Mouse (Mus musculus) lung, embryonic 14.5 days (tissue): ENCODE results near the gene Tmem184b. TPM values are rescaled to one million over a fixed set of nuclear protein-coding genes. Genes with fewer than 3 reads are reported as not detected.

Experiments
- ATAC-seq: fragments of 200-750 bp; cut with Nextera tagmentation; 2 replicates; pipeline ENCODE4 v1.8.0; 2017; ENCODE audit warnings: mild to moderate bottlenecking, moderate TSS enrichment, moderate library complexity; ENCODE audit not compliant: insufficient read depth
- DNase-seq: peaks from one replicate; pipeline ENCODE4 v3.0.0-alpha.2; 2015
- H3K27ac ChIP-seq: fragments of 300-500 bp; sonication (generic); 2 replicates; pipeline ENCODE4 v1.5.1; 2014; ENCODE audit warnings: low read depth, mild to moderate bottlenecking, moderate library complexity
- H3K27me3 ChIP-seq: fragments of 300-500 bp; sonication (generic); 2 replicates; pipeline ENCODE4 v1.6.1; 2014; ENCODE audit warnings: low read length, control low read depth; ENCODE audit not compliant: insufficient read depth
- H3K36me3 ChIP-seq: fragments of 300-500 bp; sonication (generic); 2 replicates; pipeline ENCODE4 v1.6.1; 2014; ENCODE audit warnings: control low read depth; ENCODE audit not compliant: insufficient read depth
- H3K4me1 ChIP-seq: fragments of 300-500 bp; sonication (generic); 2 replicates; pipeline ENCODE4 v1.6.1; 2014; ENCODE audit warnings: antibody characterized with exemption, control low read depth; ENCODE audit not compliant: insufficient read depth
- H3K4me2 ChIP-seq: fragments of 300-500 bp; sonication (generic); 2 replicates; pipeline ENCODE4 v1.6.1; 2014; ENCODE audit warnings: mild to moderate bottlenecking
- H3K4me3 ChIP-seq: fragments of 300-500 bp; sonication (generic); 2 replicates; pipeline ENCODE4 v1.5.1; 2014; ENCODE audit warnings: low read depth, low read length
- H3K9ac ChIP-seq: fragments of 300-500 bp; sonication (generic); 2 replicates; pipeline ENCODE4 v1.6.1; 2014
- H3K9me3 ChIP-seq: fragments of 300-500 bp; sonication (generic); 2 replicates; pipeline ENCODE4 v1.6.1; 2016; ENCODE audit warnings: low read depth, low read length, control low read depth
- CTCF ChIP-seq: IDR thresholded peaks from 2 replicates; pipeline ENCODE4 v1.5.1; 2016; ENCODE audit warnings: antibody characterized with exemption, low read depth
- whole genome bisulfite sequencing: fragments of 180-500 bp; shearing (Covaris S2); extraction: QIAGEN DNeasy Blood & Tissue Kit; methylation state at CpG from one replicate; pipeline ENCODE4 v1.1.7; 2014; 5-methylcytosine and 5-hydroxymethylcytosine counted together
- polyA plus RNA-seq: library from polyadenylated mRNA; unstranded; fragments of >200 nt; fragmentation: Nextera tagmentation; extraction: Ambion mirVana; gene quantifications from 2 replicates; pipeline ENCODE4 v1.2.1, GENCODE M21; 2014

Tmem184b gene
- polyA plus RNA-seq, 1 experiment from 2014 or later: 77.3 TPM

GRCm38 (mm10) chr15:79380468-79381444, 22.6 kb downstream of the Tmem184b start:
- 38% methylated on average over 23 of the region's 23 CpGs for WGBS
- Histone ChIP-seq H3K9me3 (no peaks in the 10 kb centered on the region), H3K9ac (no peak overlapping the region), H3K4me1 (peaks cover 6% of the 10 kb centered on the region), H3K27ac (peak overlapping the region; percentile 58; the same call in 1 of the 2 replicates), H3K4me2 (no peak overlapping the region), H3K27me3 (no peaks in the 10 kb centered on the region), H3K4me3 (no peak overlapping the region), H3K36me3 (peaks cover 28% of the 10 kb centered on the region)
- ATAC-seq (peak; percentile 57), DNase-seq (peak; percentile 91)
- peak; percentile 91 for TF ChIP-seq CTCF

GRCm38 (mm10) chr15:79379658-79380057, 23.7 kb downstream of the Tmem184b start:
- no peak for DNase-seq
- Histone ChIP-seq H3K36me3 (peaks cover 36% of the 10 kb centered on the region), H3K4me2 (no peak overlapping the region), H3K9ac (no peak overlapping the region), H3K9me3 (no peaks in the 10 kb centered on the region), H3K27me3 (no peaks in the 10 kb centered on the region), H3K4me3 (no peak overlapping the region), H3K27ac (no peak overlapping the region), H3K4me1 (peaks cover 6% of the 10 kb centered on the region)
- no peak for TF ChIP-seq CTCF
- ATAC-seq: no peak
- WGBS: 86% methylated on average over 7 of the region's 7 CpGs

GRCm38 (mm10) chr15:79378608-79379007, 24.8 kb downstream of the Tmem184b start:
- Histone ChIP-seq H3K9me3 (no peaks in the 10 kb centered on the region), H3K27ac (no peak overlapping the region), H3K4me1 (peaks cover 6% of the 10 kb centered on the region), H3K4me3 (no peak overlapping the region), H3K27me3 (no peaks in the 10 kb centered on the region), H3K4me2 (no peak overlapping the region), H3K36me3 (peaks cover 46% of the 10 kb centered on the region), H3K9ac (no peak overlapping the region)
- no peak for ATAC-seq
- 95% methylated on average over 10 of the region's 10 CpGs for WGBS
- no peak for DNase-seq
- TF ChIP-seq CTCF: no peak

- peak; percentile 46 for TF ChIP-seq CTCF
- DNase-seq (peak; percentile 71), ATAC-seq (peak; percentile 44; the same call in 1 of the 2 replicates)
- no peak overlapping the region for H3K9ac ChIP-seq
- no peak overlapping the region for H3K4me3 ChIP-seq
- H3K4me2 ChIP-seq: no peak overlapping the region
- H3K9me3 ChIP-seq: no peaks in the 10 kb centered on the region
- no peak overlapping the region for H3K27ac ChIP-seq
- peaks cover 6% of the 10 kb centered on the region for H3K4me1 ChIP-seq
- 66% methylated on average over 6 of the region's 6 CpGs for WGBS
- no peaks in the 10 kb centered on the region for H3K27me3 ChIP-seq
- H3K36me3 ChIP-seq: peaks cover 55% of the 10 kb centered on the region
Observed at GRCm38 (mm10) chr15:79377681-79378080, 25.7 kb downstream of the Tmem184b start.

GRCm38 (mm10) chr15:79374760-79375159, 28.6 kb downstream of the Tmem184b start:
- 40% methylated on average over 3 of the region's 3 CpGs for WGBS
- no peaks in the 10 kb centered on the region for H3K4me1 ChIP-seq
- peaks cover 72% of the 10 kb centered on the region for H3K36me3 ChIP-seq
- H3K27me3 ChIP-seq: no peaks in the 10 kb centered on the region
- H3K9ac ChIP-seq: no peak overlapping the region
- H3K4me3 ChIP-seq: no peak overlapping the region
- no peak overlapping the region for H3K4me2 ChIP-seq
- no peak for TF ChIP-seq CTCF
- DNase-seq: no peak
- no peaks in the 10 kb centered on the region for H3K9me3 ChIP-seq
- ATAC-seq: no peak
- peak overlapping the region; percentile 74 for H3K27ac ChIP-seq

GRCm38 (mm10) chr15:79370281-79370843, 33.0 kb downstream of the Tmem184b start:
- no peak for TF ChIP-seq CTCF
- ATAC-seq (no peak), DNase-seq (no peak)
- no peak overlapping the region for H3K27ac ChIP-seq
- H3K27me3 ChIP-seq: no peaks in the 10 kb centered on the region
- H3K4me3 ChIP-seq: no peak overlapping the region
- 82% methylated on average over 7 of the region's 7 CpGs for WGBS
- H3K4me2 ChIP-seq: no peak overlapping the region
- H3K9me3 ChIP-seq: no peaks in the 10 kb centered on the region
- H3K36me3 ChIP-seq: peaks cover 73% of the 10 kb centered on the region
- H3K9ac ChIP-seq: no peak overlapping the region
- peaks cover 20% of the 10 kb centered on the region for H3K4me1 ChIP-seq
